36 mouse cellular contexts compared by ENCODE assay signal in genomic region chr5:35330822-35331221, GRCm38 (mm10). TPM values are rescaled to one million over a fixed set of nuclear protein-coding genes. Genes with fewer than 3 reads are reported as not detected.
DNase-seq lines count a peak whose midpoint lies in the region; TF ChIP-seq lines count a peak whose summit lies in the region.
"Had no signal": no experiment of that assay in that cellular context is flagged by ENCODE, and none has a peak within 500 bp of the region (broad histone marks: within the 10 kb centered on the region; RNA-seq: fewer than 3 reads in every experiment).

No protein-coding gene starts in this region.

- no peak for TF ChIP-seq POLR2A in cortical plate, adult 2 months (IDR thresholded peaks at IDR 0.05; ENCODE audit: extremely low read depth, insufficient read depth, low read length)

- H3K27ac ChIP-seq in cortical plate, adult 2 months (ENCODE audit: insufficient read depth, low read length) = peak overlapping the region; percentile 4; the same call in 1 of the 2 replicates
- H3K27ac ChIP-seq: embryonic facial prominence, embryonic 13.5 days; forebrain, embryonic 10.5 days; forebrain, embryonic 15.5 days; gastrocnemius, adult 2 months; heart, embryonic 13.5 days; hindbrain, embryonic 10.5 days; hindbrain, embryonic 15.5 days; limb, embryonic 13.5 days; lung, embryonic 15.5 days; midbrain, embryonic 10.5 days; midbrain, embryonic 15.5 days had no signal

- intact Hi-C loops in left cerebral cortex, postnatal 4 days (cut with DNase I) = no loop called here
- intact Hi-C loops in left cerebral cortex, postnatal 36 days (cut with DNase I) = loop anchor here (2.0 to 5.0 kb wide), 2 partner anchors 16 to 189 kb away; no protein-coding TSS in a partner anchor

- H3K4me3 ChIP-seq in cortical plate, adult 2 months (ENCODE audit: insufficient read depth, low read length) = no peak overlapping the region
- H3K4me3 ChIP-seq: embryonic facial prominence, embryonic 13.5 days; forebrain, embryonic 10.5 days; forebrain, embryonic 15.5 days; gastrocnemius, adult 2 months; heart, embryonic 13.5 days; hindbrain, embryonic 10.5 days; hindbrain, embryonic 15.5 days; layer of hippocampus, adult 2 months; limb, embryonic 13.5 days; lung, embryonic 15.5 days; midbrain, embryonic 10.5 days; midbrain, embryonic 15.5 days had no signal

- no peak for TF ChIP-seq CTCF in cortical plate, adult 2 months (IDR thresholded peaks at IDR 0.05; ENCODE audit: extremely low read depth, insufficient read depth, low read length)

- peak; percentile 58 to 63 for DNase-seq in frontal cortex, postnatal 36 days (ENCODE audit: low spot score in 2 of 2)
- no peak for DNase-seq in frontal cortex, postnatal 10 days (ENCODE audit: low spot score in 2 of 2)
- DNase-seq in left cerebral cortex, adult 18-20 months (ENCODE audit: low spot score in 2 of 2) = peak; percentile 39 to 61
- no peak for DNase-seq in left cerebral cortex, postnatal 4 days
- DNase-seq in left cerebral cortex, postnatal 36 days (ENCODE audit: low spot score in 2 of 2) = peak; percentile 53 to 69
- DNase-seq in testis, postnatal 14 days (ENCODE audit: low spot score) = no peak
- DNase-seq in kidney, postnatal 14 days = no peak
- DNase-seq: adrenal gland, postnatal 14 days; cerebellum, adult 11-12 months; cerebellum, adult 9-11 months; gastrocnemius, adult 2 months; heart, postnatal 10 days; kidney, adult 11 months had no signal

- H3K4me1 ChIP-seq in cortical plate, adult 2 months (ENCODE audit: control insufficient read depth, insufficient read depth, low read length) = peaks cover 15% of the 10 kb centered on the region
- H3K4me1 ChIP-seq: embryonic facial prominence, embryonic 13.5 days; heart, embryonic 13.5 days; limb, embryonic 13.5 days; lung, embryonic 15.5 days; midbrain, embryonic 10.5 days; midbrain, embryonic 15.5 days had no signal

RNA-seq across cellular contexts. Expression of gene Adra2c, which starts 52.7 kb away (rescaled TPM):
- 10 to 100 TPM; 25.6 to 28.9 TPM for total RNA-seq in left cerebral cortex, adult 18-20 months (2021)
- 1 to 10 TPM; 6.4 to 7.8 TPM for total RNA-seq in left cerebral cortex, postnatal 4 days (2021)
- 12.9 and 13.2 TPM in 2 replicates for polyA plus RNA-seq in cortical plate, adult 2 months (2012; rRNA removed)
- 10 to 100 TPM; 22.9 to 24.1 TPM for total RNA-seq in left cerebral cortex, postnatal 36 days (2021)
- total RNA-seq: megakaryocyte progenitor cell, adult 5-6 weeks; MEL; neutrophil, adult 5-6 weeks had no signal
- polyA plus RNA-seq: forebrain, embryonic 10.5 days; heart, embryonic 13.5 days; inflammation-experienced regulatory T-cells, adult 6 months; limb, embryonic 13.5 days; liver, embryonic 11.5 days; liver, embryonic 16.5 days; lung, embryonic 15.5 days; midbrain, embryonic 10.5 days had no signal

RNA-seq across cellular contexts. Expression of gene Hmx1, which starts 58.1 kb away (rescaled TPM):
- total RNA-seq in left cerebral cortex, adult 18-20 months (2021) = not detected
- total RNA-seq in left cerebral cortex, postnatal 4 days (2021) = not detected
- polyA plus RNA-seq in cortical plate, adult 2 months (2012; rRNA removed) = not detected in 2 replicates
- not detected for total RNA-seq in left cerebral cortex, postnatal 36 days (2021)
- total RNA-seq: gastrocnemius, adult 2 months; gastrocnemius, postnatal 4 days; heart, adult 8-10 months; heart, postnatal 10 days; layer of hippocampus, adult 2 months; left cerebral cortex, adult 8-10 months; megakaryocyte progenitor cell, adult 5-6 weeks; MEL; neutrophil, adult 5-6 weeks had no signal
- polyA plus RNA-seq: forebrain, embryonic 15.5 days; hindbrain, embryonic 15.5 days; inflammation-experienced regulatory T-cells, adult 6 months; kidney, embryonic 14.5 days; liver, embryonic 11.5 days; liver, embryonic 16.5 days; midbrain, embryonic 15.5 days; Patski had no signal

Comparison
In these comparisons a context has a peak if more than half of its experiments do, and no peak if none do; other contexts are left out.
1. DNase-seq: peak in frontal cortex, postnatal 36 days (2 of 2), left cerebral cortex, adult 18-20 months (2 of 2) and left cerebral cortex, postnatal 36 days (2 of 2); none in frontal cortex, postnatal 10 days (0 of 2), left cerebral cortex, postnatal 4 days (single experiment), testis, postnatal 14 days (single experiment) and kidney, postnatal 14 days (single experiment).